Mouse (Mus musculus): ENCODE measurements around the gene Ptchd1. TPM values are rescaled to one million over a fixed set of nuclear protein-coding genes. Genes with fewer than 3 reads are reported as not detected.

Gene Ptchd1
- polyA plus RNA-seq (2015; fragmentation: Illumina TruSeq; extraction: RNeasy Lipid Tissue Mini Kit (QIAGEN cat#74804); ENCODE audit: low read depth, low replicate concordance) = 8.3 TPM

DNA sequence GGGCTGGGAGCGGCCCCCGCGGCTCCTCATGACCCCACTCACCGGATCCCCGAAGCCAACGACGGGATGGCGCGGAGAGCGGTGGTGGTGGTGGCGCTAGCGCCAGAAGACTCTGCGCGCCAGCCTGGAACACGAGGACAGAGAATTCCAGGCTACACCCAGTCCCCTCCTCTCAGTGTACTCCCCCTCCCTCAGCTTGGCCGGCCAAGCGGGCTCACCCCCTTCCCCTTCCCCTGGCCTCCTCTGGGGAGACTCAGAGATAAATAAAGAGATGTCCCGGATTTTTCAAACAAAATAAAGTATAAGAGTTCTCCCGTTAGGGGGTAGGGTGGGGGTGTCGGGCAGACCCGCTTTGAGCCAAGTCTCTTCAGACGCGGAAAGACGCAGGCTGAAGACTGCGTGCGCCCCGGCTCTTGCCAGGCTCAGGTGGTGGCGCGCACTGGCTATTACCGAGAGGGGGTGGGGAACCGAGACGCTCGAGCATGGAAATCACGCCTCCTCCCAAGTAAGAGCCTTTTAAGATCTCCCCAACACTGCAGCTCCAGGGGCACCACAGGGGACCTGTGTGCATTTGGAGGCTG, at the start of gene Ptchd1:
TSS of gene Ptchd1 (minus strand) at position 114 of the 581 bp plus-strand sequence.

DNA sequence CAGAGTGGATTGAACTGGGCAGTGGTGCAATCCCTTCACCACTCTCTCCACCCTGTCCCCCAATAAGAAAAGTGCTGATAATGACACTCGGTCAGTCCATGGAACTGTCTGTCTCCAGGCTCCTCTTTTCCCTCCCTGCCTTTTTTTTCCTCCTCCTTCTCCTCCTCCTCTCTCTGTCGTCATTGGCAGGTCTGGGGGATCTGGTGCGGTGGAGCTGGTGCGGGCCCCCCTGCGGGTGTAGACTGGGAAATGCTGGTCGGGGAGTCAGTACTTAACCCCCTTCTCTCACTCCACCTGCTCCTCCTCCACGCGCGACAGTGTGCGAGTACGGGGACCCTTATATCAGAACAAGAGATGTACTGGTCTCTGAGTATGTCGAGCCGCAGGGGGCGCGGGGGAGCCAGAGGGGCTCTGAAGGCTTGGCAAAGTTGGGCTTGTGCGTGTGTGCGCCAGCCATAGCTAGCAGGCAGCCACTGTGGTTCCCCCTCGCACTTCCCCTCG, 777 bp upstream of the Ptchd1 start, which contains the start of gene Gm15155:
TSS of gene Gm15155 (plus strand) at position 401 of the 501 bp plus-strand sequence.

Other genes starting within 250 kb of the Ptchd1 start
- gene Gm15155, start 927 bp upstream of the Ptchd1 start, polyA plus RNA-seq (2015; fragmentation: Illumina TruSeq; extraction: RNeasy Lipid Tissue Mini Kit (QIAGEN cat#74804); ENCODE audit: low read depth, low replicate concordance) = 0.65 TPM

All from brain, adult 10 weeks (tissue).